Mouse (Mus musculus): ENCODE measurements around the gene Zfp93.

The Zfp93 gene

DNA sequence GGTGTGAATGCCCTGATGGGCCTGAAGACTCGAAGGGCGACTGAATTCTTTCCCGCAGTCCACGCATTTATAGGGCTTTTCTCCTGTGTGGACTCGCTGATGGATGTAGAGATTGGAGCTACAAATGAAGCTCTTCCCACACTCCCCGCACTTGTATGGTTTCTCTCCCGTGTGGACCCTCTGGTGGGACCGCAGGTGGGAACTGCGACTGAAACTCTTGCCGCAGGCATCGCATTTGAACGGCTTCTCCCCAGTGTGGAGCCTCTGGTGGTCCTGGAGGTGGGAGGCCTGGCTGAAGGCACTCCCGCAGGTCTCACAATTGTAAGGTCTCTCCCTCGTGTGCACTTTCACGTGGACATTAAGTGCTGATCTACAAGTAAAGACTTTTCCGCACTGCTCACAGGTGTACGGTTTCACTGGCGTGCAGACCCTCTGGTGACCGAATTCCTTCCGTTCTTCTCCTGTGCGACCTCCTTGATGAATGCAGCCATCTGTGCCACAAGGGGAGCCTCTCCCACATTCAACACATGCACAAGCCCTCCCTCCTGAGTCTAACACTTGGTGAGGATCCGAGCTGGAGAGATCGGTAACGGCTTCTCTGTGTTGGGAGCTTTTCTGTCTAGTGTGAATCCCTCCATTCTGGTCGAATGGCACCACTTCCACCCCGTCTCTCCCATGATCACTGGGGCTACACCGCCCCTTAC, 21.3 kb downstream of the Zfp93 start:
- no peak for DNase-seq

GRCm38 (mm10) chr7:24293061-24293851, 23.0 kb downstream of the Zfp93 start:
- DNase-seq: no peak

DNA sequence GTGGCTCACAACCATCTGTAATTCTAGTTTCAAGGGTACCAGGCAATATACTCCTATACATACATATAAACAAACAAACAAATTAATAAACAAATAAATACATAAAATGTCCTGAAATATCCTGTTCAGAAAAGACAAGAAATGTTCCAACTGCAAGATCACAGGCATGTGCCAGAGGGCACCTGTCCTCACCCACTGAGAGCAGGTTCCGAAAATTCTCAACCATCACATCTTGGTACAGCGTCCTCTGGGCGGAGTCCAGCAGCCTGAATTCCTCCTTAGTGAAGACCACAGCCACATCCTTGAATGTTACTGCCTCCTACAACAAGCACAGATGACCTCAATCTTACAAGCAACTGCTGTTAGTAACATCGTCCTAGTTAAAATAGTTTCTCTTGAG, 24.5 kb downstream of the Zfp93 start:
- DNase-seq: no peak

DNA sequence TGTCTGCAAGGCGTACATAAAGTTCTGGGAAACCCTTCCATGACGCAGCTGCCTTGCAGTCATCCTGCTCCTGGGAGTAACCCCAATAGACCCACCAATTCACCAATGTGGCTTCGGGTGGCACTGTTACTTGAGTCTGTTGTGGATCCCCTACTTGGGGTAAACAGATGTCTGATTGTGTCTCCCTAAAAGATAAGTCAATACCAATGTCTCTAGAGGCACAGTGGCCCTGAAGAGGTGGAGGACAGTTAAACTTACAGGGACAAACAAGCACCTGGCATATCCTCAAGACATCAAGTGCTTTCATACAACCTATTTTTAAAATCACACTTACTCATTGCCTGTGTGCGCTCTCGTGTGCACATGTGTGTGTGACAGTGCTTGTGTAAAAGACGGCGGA, 25.2 kb downstream of the Zfp93 start:
- no peak for DNase-seq

DNA sequence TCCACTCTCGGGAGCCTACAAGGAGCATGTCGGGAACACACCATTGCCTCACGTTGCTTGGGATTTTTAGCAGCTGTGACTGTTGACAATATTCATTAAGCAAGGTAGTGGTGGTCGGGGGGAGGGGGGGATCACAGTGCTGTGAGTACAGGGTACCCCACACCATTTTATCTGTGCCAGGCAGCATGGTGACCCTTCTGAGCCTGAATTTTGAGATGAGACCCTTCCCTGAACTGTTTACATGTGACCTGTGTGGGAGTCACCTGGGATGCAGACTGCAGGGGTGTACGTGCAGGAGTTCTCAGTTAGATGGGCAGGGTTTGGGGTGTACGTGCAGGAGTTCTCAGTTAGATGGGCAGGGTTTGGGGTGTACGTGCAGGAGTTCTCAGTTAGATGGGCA, 26.2 kb downstream of the Zfp93 start:
- DNase-seq: no peak

DNA sequence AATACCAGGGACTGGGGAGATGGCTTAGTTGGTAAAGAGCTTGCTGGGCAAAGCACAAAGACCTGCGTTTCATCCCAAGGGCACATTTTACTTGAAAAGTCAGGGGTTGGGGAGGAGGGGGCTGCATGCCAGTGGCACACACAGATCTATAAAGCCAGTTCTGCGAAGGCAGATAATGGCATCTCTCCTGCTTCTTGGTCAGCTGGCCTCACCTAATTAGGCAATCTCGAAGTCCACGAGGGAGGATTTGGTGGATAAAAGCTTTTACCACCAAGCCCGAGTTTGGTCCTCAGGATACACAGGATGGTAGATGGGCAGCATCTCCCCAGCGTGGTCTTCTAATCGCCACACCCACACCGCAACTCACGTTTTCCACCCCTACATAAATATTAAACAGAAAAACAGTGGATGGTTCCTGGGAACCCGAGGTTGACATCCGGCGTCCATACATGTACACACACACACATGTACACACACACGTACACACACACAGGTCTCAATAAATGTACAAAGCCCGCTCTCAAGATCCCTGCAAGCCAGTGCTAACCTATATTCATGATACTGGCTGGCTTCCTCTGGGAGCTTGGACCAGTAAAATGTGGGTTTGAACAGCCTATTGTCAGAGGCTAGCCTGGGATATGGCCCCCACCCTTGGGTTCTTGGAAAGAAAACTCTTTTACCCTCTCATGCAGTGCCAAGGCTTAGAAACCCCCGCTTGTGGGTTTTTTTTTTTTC, 27.3 kb downstream of the Zfp93 start:
- DNase-seq: no peak

GRCm38 (mm10) chr7:24298635-24298972, 28.4 kb downstream of the Zfp93 start:
- no peak for DNase-seq

DNA sequence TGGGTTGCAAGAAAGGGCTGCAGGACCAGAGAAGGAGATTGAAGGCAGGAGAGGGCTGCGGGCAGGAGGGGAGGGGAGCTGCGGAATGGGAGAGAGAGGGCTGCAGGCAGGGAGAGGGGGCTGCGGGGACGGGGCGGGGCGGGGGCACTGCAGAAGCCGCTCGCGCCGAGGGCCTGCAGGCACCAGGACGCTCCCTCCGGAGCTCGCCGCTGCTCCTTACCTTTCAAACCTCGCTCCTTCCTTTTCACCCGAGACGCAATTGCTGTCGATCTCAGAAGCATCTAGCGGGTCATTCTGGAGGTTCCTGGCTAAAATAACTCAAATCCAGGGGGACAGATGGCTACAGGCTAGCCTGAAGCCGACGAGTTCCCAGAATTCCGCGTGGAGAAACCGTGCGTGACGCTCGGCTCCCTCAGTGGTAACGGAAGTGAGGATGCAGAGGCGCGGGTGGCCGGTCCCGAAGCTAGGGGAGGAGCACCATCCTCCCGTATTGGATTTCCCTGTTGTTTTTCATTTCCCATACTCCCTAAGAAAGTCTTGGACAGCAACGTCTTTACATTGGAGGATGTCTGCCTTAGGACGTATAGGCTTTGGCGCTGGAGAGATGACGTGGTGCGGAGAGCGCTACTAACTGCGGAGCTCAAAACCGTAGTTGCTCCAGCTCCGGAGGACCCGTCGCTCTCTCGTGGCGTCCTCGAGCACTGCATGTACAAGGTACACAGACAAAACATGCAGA, 28.9 kb downstream of the Zfp93 start:
- DNase-seq: peak; percentile 62 to 73

DNA sequence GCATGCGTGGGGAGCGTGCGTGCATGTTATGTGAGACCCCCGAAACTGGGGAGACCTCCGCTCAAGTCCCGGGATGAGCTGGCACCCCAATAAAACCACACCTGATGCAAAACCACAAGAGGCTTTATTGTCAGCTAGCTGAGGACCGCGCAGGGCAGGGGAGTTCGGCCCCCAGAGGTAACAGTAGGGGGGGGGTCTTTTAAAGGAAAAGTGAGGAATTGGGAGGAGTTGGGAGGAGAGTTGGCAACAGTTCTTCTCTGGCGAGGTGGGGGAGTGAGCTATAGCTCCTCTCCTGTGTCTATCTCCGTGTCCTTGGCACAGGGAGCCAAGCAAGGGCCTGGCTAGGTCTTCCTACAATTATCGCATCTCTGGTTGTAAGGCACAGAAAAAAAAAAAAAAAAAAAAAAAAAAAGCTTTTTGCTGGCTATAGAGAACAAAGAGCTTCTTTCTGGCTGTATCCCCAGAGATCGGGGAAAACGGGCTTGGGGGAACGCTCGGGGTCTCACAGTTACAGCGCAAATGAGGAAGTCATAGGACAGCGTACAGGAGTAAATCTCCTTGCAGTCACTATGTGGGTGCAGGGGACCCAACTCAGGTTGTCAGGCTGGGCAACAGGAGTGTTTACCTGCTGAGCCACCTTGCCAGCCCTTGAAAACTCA, 29.7 kb downstream of the Zfp93 start:
- no peak for DNase-seq

DNA sequence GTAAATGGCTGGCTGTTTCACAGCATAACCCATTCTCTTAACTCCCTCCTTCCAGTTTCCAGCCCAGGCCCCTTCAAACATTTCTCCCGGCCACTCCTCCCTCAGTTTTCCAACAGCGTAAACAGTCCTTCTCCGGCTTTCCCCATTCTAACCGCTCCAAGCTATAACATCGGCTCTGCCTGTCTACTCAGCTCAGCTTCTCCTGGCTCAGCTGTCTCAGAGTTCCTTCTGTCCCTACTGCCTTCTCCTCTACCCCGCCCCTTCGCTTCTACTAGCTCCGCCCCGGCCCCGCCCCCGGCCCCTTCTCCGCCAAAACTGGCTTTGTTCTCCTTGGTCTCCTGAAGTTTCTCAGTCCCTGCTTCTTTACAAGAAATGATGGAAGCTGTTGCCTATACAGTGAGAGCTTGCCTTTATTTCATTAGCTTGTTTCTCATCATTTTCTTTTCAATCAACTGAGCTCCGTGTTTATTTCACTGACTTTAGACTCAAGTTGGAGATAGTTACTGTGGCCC, 30.6 kb downstream of the Zfp93 start, which contains the start of gene Zfp61:
Gene Zfp61, minus strand, starts transcription at position 462 of the 512 bp plus-strand sequence.
- DNase-seq: peak in 1 of 2 experiments; percentile 42

DNA sequence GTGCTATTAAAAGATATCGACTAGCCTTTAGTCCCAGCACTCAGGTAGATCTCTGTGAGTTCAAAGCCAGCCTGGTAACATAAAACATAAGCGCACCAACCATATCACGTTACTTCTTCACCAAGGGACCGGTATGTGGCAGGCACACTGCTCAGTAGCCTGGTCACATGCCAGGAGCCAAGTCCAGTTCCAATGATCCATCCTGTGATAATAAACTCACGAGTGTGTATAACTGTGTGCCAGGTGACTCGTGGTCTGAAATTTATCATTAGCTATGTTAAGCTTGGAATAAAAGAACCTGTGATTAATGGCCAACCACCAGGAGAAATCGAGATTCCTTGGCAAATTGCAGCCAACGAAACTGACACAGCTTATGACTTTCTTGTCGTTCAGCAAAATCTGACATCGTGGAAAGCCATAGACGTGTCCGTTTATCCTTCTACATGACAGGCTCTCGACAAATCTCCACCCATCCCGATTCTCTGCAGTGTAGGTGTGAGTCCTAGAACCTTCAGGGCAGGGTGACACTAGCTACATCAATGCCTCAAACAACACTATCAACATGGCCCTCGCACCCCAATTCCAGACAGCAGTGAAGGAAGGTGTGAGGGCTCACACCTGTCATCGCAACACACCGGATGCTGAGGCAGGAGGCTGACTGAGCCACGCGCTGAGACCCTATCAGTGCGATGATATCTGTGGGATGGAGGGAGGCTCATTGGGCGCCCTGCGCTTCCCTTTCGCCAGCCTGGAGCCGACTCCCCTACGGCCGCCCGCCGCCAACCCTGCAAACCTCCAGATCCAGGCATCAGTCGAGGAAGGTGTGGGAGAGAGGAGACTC, 45.7 kb downstream of the Zfp93 start:
- DNase-seq: no peak

DNA sequence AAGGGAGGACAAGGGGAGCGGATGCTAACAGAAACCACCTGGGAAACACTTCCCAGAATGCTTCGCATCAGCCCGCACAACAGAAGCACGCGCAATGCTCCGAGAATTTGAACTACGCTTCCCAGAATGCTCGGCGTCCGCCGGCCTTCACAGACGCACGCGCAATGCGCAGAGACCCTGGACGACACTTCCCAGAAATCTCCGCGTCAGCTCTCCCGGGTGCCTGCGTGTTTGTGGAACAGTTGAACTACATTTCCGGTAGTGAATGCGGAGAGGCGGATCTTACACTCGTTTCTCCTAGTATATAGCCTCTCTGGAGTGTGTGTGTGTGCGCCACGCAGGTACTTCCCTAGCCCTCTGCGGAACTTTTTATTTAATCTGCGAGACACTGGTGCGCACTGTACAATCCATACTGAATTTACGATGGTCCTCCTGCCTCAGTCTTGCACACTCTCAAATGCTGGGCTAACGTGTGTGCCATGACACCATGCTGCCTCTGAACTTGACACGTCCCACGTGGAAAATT, 46.4 kb downstream of the Zfp93 start, which contains the start of gene Zfp94:
Gene Zfp94, minus strand, starts transcription at position 100 of the 526 bp plus-strand sequence.
- DNase-seq: peak; percentile 97

GRCm38 (mm10) chr7:24318942-24319341, 48.7 kb downstream of the Zfp93 start:
- DNase-seq: no peak

DNA sequence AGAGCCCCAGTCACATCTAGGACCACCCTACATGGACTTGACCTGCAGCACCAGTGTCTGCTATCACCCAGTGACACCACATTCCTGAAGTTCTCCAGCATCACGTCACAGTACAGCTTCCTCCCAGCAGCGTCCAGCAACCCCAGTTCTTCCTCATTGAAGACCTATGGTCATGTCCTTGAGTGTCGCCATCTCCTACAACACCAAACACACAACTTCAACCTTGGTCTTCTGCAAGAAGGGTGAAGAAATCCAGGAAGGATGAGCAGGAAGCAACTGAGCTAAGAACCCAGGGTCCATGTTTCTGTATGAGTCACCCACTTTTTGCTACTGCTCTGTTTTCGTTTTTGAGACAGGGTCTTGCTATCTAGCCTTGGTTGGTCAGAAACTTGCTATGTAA, 52.4 kb downstream of the Zfp93 start:
- DNase-seq: no peak

- peak; percentile 46 to 62 for DNase-seq
Observed at GRCm38 (mm10) chr7:24325197-24325596, 55.0 kb downstream of the Zfp93 start.

- DNase-seq: peak; percentile 19 to 44
Observed at GRCm38 (mm10) chr7:24325675-24326128, 55.5 kb downstream of the Zfp93 start.

- DNase-seq: peak; percentile 35 to 63
Observed at GRCm38 (mm10) chr7:24326273-24327135, 56.3 kb downstream of the Zfp93 start.

Data from lung, adult 18-20 months (tissue).